Mouse (Mus musculus) lung, adult 2 months (tissue): ENCODE results near the gene Sorbs1.

Experiments
- CTCF ChIP-seq: fragments of 200-500 bp; IDR thresholded peaks from 2 replicates; pipeline ENCODE4 v1.5.1; 2011; ENCODE audit warnings: mild to moderate bottlenecking, low read length, control low read depth; ENCODE audit not compliant: insufficient read depth
- POLR2A ChIP-seq: fragments of 200-500 bp; IDR thresholded peaks from 2 replicates; pipeline ENCODE4 v1.6.1; 2011; ENCODE audit warnings: low read depth, mild to moderate bottlenecking, control low read depth, low read length, borderline replicate concordance; ENCODE audit errors: extremely low read depth

DNA sequence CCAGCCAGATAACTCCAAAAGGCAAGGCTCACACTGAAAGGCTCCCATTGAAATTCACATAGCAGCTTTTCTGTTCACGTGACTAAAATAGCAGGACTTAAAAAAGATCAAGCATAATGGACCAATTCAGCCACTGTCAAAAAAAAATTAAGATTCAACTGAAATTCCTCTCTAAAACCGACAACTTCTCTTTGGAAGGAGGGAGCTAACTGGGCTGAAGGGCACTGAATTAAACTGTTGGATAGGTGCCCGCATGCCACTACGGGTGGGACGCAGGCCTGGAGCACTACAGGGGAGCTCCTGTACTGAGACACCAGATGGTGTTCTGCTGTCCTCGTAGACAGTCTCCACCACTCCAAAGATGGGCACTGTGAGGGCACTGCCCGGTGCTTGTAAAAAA lies 165.4 kb downstream of the Sorbs1 start:
- TF ChIP-seq CTCF: no peak
- TF ChIP-seq POLR2A: no peak
